Mouse (Mus musculus) liver, embryonic 16.5 days (tissue): ENCODE data around the gene Mblac2. TPM values are rescaled to one million over a fixed set of nuclear protein-coding genes. Genes with fewer than 3 reads are reported as not detected.
"Not testable (repeated sequence)": the region's sequence is repeated elsewhere in the genome, so short reads cannot be mapped to it uniquely, and the experiment has no call there.

Experiments used
- ATAC-seq: fragments of 200-750 bp; cut with Nextera tagmentation; 2 replicates; pipeline ENCODE4 v1.8.0; 2017; ENCODE audit warnings: low read depth, mild to moderate bottlenecking, moderate number of reproducible peaks, moderate library complexity
- H3K27ac ChIP-seq: fragments of 300-500 bp; sonication (generic); 2 replicates; pipeline ENCODE4 v1.5.1; 2014; ENCODE audit warnings: mild to moderate bottlenecking, low read length
- H3K27me3 ChIP-seq: fragments of 300-500 bp; sonication (generic); 2 replicates; pipeline ENCODE4 v1.6.1; 2014; ENCODE audit warnings: low read depth, low read length, mixed read lengths; ENCODE audit not compliant: control insufficient read depth, insufficient read depth
- H3K36me3 ChIP-seq: fragments of 300-500 bp; sonication (generic); 2 replicates; pipeline ENCODE4 v1.6.1; 2014; ENCODE audit warnings: mild to moderate bottlenecking; ENCODE audit not compliant: control insufficient read depth, insufficient read depth
- H3K4me1 ChIP-seq: fragments of 300-500 bp; sonication (generic); 2 replicates; pipeline ENCODE4 v1.6.1; 2014; ENCODE audit warnings: low read depth, low read length, mixed read lengths; ENCODE audit not compliant: control insufficient read depth
- H3K4me2 ChIP-seq: fragments of 300-500 bp; sonication (generic); 2 replicates; pipeline ENCODE4 v1.6.1; 2014; ENCODE audit warnings: low read depth, low read length, mixed read lengths
- H3K4me3 ChIP-seq: fragments of 300-500 bp; sonication (generic); 2 replicates; pipeline ENCODE4 v1.5.1; 2014; ENCODE audit warnings: low read depth, mild to moderate bottlenecking, low read length
- H3K9ac ChIP-seq: fragments of 300-500 bp; sonication (generic); 2 replicates; pipeline ENCODE4 v1.6.1; 2014; ENCODE audit warnings: low read depth, low read length
- H3K9me3 ChIP-seq: fragments of 300-500 bp; sonication (generic); replicated peaks from 2 replicates; pipeline ENCODE4 v1.6.1; 2016; ENCODE audit warnings: low read length; ENCODE audit not compliant: control insufficient read depth
- WGBS: fragments of 180-500 bp; shearing (Covaris S2); extraction: QIAGEN DNeasy Blood & Tissue Kit; methylation state at CpG from one replicate; pipeline ENCODE4 v1.1.7; 2014; ENCODE audit not compliant: insufficient replicate concordance; 5-methylcytosine and 5-hydroxymethylcytosine counted together
- polyA plus RNA-seq: library from polyadenylated mRNA; unstranded; fragments of >200 nt; fragmentation: Nextera tagmentation; extraction: Ambion mirVana; gene quantifications from 2 replicates; pipeline ENCODE4 v1.2.1, GENCODE M21; 2015

Gene Mblac2
- polyA plus RNA-seq, 1 experiment from 2014 or later = 3.4 TPM

- peak overlapping the region; percentile 99 for H3K4me2 ChIP-seq
- H3K36me3 ChIP-seq = no peaks in the 10 kb centered on the region
- H3K4me3 ChIP-seq = peak overlapping the region; percentile 91
- H3K27me3 ChIP-seq = no peaks in the 10 kb centered on the region
- peaks cover 29% of the 10 kb centered on the region for H3K4me1 ChIP-seq
- 2% methylated on average over 42 of the region's 42 CpGs for WGBS
- H3K27ac ChIP-seq = peak overlapping the region; percentile 91
- H3K9ac ChIP-seq = peak overlapping the region; percentile 73
- peak; percentile 17 for ATAC-seq
- no peaks in the 10 kb centered on the region for H3K9me3 ChIP-seq
Measured at GRCm38 (mm10) chr13:81711546-81712371, 618 bp downstream of the Mblac2 start.

DNA sequence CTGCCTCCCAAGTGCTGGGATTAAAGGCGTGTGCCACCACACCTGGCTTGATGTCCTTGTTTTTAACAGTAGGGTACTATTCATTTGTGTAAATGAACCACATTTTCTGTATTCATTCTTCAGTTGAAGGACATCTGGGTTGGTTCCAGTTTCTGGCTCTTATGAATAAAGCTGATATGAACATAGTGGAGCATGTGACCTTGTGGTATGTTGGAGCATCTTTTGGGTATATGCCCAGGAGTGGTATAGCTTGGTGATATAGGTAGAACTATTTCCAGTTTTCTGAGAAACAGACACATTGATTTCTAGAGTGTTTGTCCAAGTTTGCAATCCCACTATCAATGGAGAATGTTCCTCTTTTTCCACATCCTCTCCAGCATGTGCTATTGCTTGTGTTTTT lies 2.8 kb downstream of the Mblac2 start:
- 92% methylated on average over 1 of the region's 1 CpGs for WGBS
- H3K4me3 ChIP-seq = no peak overlapping the region
- H3K27ac ChIP-seq = no peak overlapping the region
- ATAC-seq = no peak
- no peak overlapping the region for H3K9ac ChIP-seq
- H3K27me3 ChIP-seq = no peaks in the 10 kb centered on the region
- peaks cover 24% of the 10 kb centered on the region for H3K4me1 ChIP-seq
- H3K36me3 ChIP-seq = no peaks in the 10 kb centered on the region
- no peak overlapping the region for H3K4me2 ChIP-seq
- no peaks in the 10 kb centered on the region for H3K9me3 ChIP-seq

DNA sequence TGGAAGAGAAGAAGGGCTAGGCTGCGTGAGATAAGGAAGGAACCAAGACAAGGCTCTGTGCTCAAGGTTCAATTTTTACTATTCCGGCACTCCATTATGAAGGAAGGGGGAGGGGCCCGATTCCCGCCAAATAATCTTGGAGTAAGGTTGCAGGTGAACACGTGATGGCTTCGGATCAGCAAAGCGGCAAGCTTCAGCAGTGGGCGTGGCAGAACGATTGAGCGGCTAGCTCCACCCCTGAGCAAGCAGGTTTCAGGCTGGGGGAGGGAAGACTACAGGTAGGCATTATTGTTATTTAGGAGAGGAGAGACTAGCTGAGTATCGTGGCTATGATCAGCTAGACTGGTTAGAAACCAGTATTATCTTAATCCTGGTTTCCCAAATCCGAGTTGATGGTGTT lies 17.0 kb downstream of the Mblac2 start:
- 68% methylated on average over 12 of the region's 12 CpGs for WGBS
- H3K4me2 ChIP-seq, H3K4me1 ChIP-seq, H3K9me3 ChIP-seq, ATAC-seq, H3K9ac ChIP-seq, H3K4me3 ChIP-seq, H3K27me3 ChIP-seq, H3K27ac ChIP-seq, H3K36me3 ChIP-seq: not testable (repeated sequence)

GRCm38 (mm10) chr13:81729102-81729501 lies 18.0 kb downstream of the Mblac2 start:
- no peak overlapping the region for H3K9ac ChIP-seq
- WGBS = 71% methylated on average over 4 of the region's 4 CpGs

DNA sequence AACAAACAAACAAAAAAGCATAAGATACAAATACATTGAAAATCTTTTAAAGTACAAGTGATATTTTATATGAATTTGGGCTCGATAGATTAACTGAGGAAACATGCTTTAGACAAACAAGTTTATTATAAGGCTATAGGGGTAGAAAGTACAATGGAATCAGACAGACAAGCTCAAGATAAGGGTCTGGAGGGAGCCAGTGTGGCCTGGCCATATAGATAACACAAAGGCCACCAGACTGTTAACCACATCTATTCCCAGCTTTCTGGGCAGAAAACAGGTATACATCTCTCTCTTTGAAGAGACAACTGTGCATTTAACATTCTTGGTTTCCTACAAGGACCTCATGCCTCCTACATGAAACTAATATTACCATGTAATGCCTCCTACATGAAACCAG lies 19.2 kb downstream of the Mblac2 start:
- H3K36me3 ChIP-seq = no peaks in the 10 kb centered on the region
- WGBS = 35% methylated on average over 1 of the region's 1 CpGs
- peak; percentile 83 for ATAC-seq
- H3K4me2 ChIP-seq = no peak overlapping the region
- H3K27me3 ChIP-seq = no peaks in the 10 kb centered on the region
- no peak overlapping the region for H3K27ac ChIP-seq
- no peak overlapping the region for H3K9ac ChIP-seq
- H3K9me3 ChIP-seq = no peaks in the 10 kb centered on the region
- H3K4me3 ChIP-seq = no peak overlapping the region
- H3K4me1 ChIP-seq = peaks cover 5% of the 10 kb centered on the region

More at GRCm38 (mm10) chr13:81729102-81729501, 18.0 kb downstream of the Mblac2 start:
- Histone ChIP-seq H3K27ac (no peak overlapping the region), H3K36me3 (no peaks in the 10 kb centered on the region), H3K4me3 (no peak overlapping the region), H3K4me2 (no peak overlapping the region), H3K4me1 (peaks cover 5% of the 10 kb centered on the region), H3K9me3 (no peaks in the 10 kb centered on the region), H3K27me3 (no peaks in the 10 kb centered on the region)
- no peak for ATAC-seq

GRCm38 (mm10) chr13:81736606-81737005 lies 25.5 kb downstream of the Mblac2 start:
- H3K4me1 ChIP-seq = peaks cover 9% of the 10 kb centered on the region
- no peak overlapping the region for H3K4me2 ChIP-seq
- H3K27ac ChIP-seq = no peak overlapping the region
- no peak overlapping the region for H3K4me3 ChIP-seq
- H3K27me3 ChIP-seq = no peaks in the 10 kb centered on the region
- ATAC-seq = peak; percentile 57
- no peak overlapping the region for H3K9ac ChIP-seq
- H3K9me3 ChIP-seq = no peaks in the 10 kb centered on the region
- 24% methylated on average over 5 of the region's 5 CpGs for WGBS
- no peaks in the 10 kb centered on the region for H3K36me3 ChIP-seq

GRCm38 (mm10) chr13:81740898-81741297 lies 29.8 kb downstream of the Mblac2 start:
- Histone ChIP-seq H3K9me3 (no peaks in the 10 kb centered on the region), H3K27ac (no peak overlapping the region), H3K9ac (no peak overlapping the region), H3K36me3 (no peaks in the 10 kb centered on the region), H3K4me3 (no peak overlapping the region), H3K27me3 (no peaks in the 10 kb centered on the region), H3K4me2 (no peak overlapping the region), H3K4me1 (peaks cover 22% of the 10 kb centered on the region)
- ATAC-seq = peak; percentile 79
- 6% methylated on average over 3 of the region's 3 CpGs for WGBS

DNA sequence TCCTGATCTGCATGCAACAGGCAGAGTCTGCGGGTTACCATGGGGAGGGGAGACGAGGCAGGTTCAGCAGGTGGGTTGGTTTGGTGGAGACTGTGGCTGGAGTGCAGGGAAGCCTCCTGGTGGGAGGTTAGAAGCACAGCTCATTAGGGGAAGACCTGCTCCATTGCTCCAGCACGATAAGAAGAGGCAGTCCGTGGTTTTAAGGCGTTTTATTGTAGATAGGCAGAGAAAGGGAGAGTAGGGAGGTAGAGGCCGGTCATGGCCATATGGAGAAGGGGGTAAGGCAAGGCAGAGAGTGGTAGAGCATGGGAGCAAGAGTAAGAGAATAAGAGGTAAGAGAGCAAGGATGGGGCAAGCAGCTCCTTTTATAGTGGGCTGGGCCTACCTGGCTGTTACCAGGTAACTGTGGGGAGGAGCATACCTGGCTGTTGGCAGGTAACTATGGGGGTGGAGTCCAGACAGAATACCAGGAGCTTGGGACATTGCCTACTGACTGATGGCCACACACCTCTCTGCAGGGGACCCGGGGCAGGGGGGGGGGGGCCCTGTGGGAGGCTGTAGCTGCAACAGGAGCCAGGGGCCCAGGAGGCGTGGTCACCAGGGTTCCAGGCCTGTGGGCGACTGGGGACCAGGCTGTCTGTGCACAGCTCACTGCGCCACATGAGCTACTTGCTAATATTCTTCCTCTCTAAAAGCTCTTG lies 32.4 kb downstream of the Mblac2 start:
- ATAC-seq = peak; percentile 73
- no peaks in the 10 kb centered on the region for H3K27me3 ChIP-seq
- H3K4me2 ChIP-seq = no peak overlapping the region
- H3K4me3 ChIP-seq = no peak overlapping the region
- H3K4me1 ChIP-seq = peaks cover 19% of the 10 kb centered on the region
- no peak overlapping the region for H3K27ac ChIP-seq
- no peaks in the 10 kb centered on the region for H3K36me3 ChIP-seq
- WGBS = 27% methylated on average over 10 of the region's 10 CpGs
- no peaks in the 10 kb centered on the region for H3K9me3 ChIP-seq
- no peak overlapping the region for H3K9ac ChIP-seq

DNA sequence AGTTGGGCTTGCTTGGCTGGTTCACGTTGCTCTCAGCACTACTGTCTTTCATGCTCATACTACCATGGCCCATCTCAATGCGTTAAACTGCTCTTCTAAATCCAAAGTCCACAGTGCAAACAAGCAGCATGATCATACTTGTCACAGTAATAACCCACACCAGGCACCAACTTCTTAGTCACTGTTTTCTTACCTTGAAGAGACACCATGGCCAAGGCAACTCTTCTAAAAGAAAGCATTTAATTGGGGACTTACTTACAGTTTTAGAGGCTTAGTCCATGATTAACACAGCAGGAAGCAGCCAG lies 32.9 kb downstream of the Mblac2 start:
- no peak overlapping the region for H3K9ac ChIP-seq
- no peak overlapping the region for H3K4me2 ChIP-seq
- no peaks in the 10 kb centered on the region for H3K9me3 ChIP-seq
- H3K4me3 ChIP-seq = no peak overlapping the region
- no peak for ATAC-seq
- no peaks in the 10 kb centered on the region for H3K36me3 ChIP-seq
- WGBS = 53% methylated on average over 2 of the region's 2 CpGs
- no peaks in the 10 kb centered on the region for H3K27me3 ChIP-seq
- no peak overlapping the region for H3K27ac ChIP-seq
- peaks cover 19% of the 10 kb centered on the region for H3K4me1 ChIP-seq
